Mouse (Mus musculus): ENCODE data around the gene Gm10974. TPM values are rescaled to one million over a fixed set of nuclear protein-coding genes. Genes with fewer than 3 reads are reported as not detected.
A peak's percentile ranks its signal among the peaks of the same experiment; 100 is the strongest.

Gm10974 gene
- total and polyA plus RNA-seq, 2 experiments, result not detected

DNA sequence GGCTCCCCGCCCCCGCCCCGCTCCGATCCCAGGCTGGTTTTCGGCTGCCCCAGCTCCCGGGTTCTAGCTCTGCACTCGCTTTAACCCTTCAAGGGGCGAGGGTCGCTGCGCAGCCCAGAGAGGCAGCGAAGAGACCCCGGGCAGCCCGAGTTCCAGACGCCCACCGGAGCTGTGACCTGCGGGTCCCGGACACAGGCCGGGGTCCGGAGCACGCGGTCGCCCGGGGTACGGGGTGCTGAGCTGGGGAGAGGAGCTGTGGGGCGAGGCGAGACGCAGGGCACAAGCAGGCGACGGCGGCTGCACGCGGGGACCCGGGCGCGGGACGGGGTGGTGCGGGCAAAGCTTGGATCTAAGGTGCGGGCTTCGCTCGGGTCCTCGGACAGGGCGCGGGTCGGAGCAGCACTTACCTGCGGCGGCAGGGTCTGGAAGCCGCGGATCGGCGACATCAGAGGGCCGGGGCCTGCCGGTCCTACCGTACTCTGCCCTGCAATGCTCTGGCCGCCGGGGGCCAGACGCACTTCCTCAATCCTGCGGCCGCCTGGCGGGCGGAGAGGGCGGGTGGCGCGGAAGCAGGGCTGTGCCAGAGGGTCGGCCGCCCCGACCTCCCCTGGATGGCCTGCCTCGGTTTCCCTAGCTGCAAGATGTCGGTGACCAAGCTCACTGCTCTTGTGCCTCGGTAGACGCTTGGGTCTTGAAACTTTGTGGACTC lies 22.3 kb downstream of the Gm10974 start, which contains the start of gene Lrrk1:
TSS of gene Lrrk1 (minus strand) at position 538 of the 709 bp plus-strand sequence.
- Histone ChIP-seq H3K9ac (ENCODE audit: low read depth, low read length) (peak within 1 kb of the TSS; percentile 97), H3K4me3 (ENCODE audit: insufficient read depth, low read depth, low read length) (peak within 1 kb of the TSS; percentile 89), H3K4me1 (ENCODE audit: control insufficient read depth, insufficient read depth, low read length) (peaks cover 4% of the 10 kb centered on the region), H3K36me3 (ENCODE audit: control insufficient read depth, insufficient read depth, low read length) (no peaks in the 10 kb centered on the region), H3K27me3 (ENCODE audit: control insufficient read depth, insufficient read depth, low read length) (no peaks in the 10 kb centered on the region), H3K79me2 (ENCODE audit: control insufficient read depth, insufficient read depth, low read length) (peaks cover 7% of the 10 kb centered on the region; the same call in 1 of the 2 replicates), H3K27ac (replicated peaks; ENCODE audit: insufficient read depth, low read depth, low read length) (peak within 1 kb of the TSS; percentile 72)
- DNase-seq (ENCODE audit: extremely low read depth, low read depth, low spot score), result peak; percentile 50
- TF ChIP-seq POLR2A (IDR thresholded peaks at IDR 0.05; ENCODE audit: extremely low read depth, insufficient read depth, low read length) (peak; percentile 62; the same call in 1 of the 2 replicates), CTCF (IDR thresholded peaks at IDR 0.05; ENCODE audit: low read depth, low read length) (peak; percentile 58)
- WGBS, result under 1% methylated on average over 69 of the region's 70 CpGs

DNA sequence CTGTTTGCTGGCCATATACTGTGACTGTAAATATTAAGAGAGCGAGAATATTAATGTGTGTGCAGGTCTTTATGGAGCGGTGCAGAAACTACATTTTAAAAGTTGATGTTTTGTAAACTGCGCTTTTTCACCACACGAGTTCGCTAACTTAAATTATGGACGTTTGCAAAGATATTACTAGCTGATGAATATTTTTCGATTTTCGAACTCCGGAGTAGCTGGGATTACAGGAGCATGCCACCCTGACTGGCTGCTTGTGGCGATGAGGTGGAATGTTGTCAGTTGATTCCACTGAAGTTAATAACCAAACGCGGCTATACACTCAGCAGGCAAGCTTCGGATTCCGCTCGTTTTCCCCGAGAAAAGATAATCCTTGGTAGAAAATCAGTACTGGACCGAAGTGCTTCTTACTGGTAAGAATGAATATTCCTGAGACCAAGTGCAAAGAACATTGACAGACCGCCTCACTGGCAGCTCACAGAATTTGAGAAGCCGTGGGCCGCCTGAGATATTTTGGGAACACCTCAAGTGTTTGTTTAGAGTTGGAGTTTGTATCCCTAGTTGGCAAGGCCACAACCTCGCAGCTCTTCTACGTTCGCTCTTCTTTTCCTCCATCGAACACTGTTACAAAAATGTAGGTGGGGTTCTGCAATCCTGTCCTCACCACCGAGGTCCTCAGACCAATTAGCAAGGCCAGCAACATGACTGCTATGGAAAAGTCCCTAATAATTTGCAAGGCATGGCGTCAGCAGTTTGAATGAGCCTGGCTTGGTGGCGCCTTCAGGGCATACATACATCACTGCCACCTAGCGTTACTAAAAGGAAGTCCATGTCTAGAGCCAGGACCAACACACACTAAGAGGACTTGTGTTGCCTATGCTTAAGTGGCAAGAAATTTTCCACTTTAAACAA lies 23.2 kb downstream of the Gm10974 start:
- Histone ChIP-seq H3K9ac (ENCODE audit: low read depth, low read length) (peak overlapping the region; percentile 97), H3K4me3 (ENCODE audit: insufficient read depth, low read depth, low read length) (peak overlapping the region; percentile 89), H3K27me3 (ENCODE audit: control insufficient read depth, insufficient read depth, low read length) (no peaks in the 10 kb centered on the region), H3K36me3 (ENCODE audit: control insufficient read depth, insufficient read depth, low read length) (no peaks in the 10 kb centered on the region), H3K79me2 (ENCODE audit: control insufficient read depth, insufficient read depth, low read length) (peaks cover 3% of the 10 kb centered on the region; the same call in 1 of the 2 replicates), H3K27ac (replicated peaks; ENCODE audit: insufficient read depth, low read depth, low read length) (peak overlapping the region; percentile 68), H3K4me1 (ENCODE audit: control insufficient read depth, insufficient read depth, low read length) (no peaks in the 10 kb centered on the region)
- WGBS, result 2% methylated on average over 28 of the region's 28 CpGs
- peak; percentile 78 for TF ChIP-seq CTCF (IDR thresholded peaks at IDR 0.05; ENCODE audit: low read depth, low read length)
- no peak for TF ChIP-seq POLR2A (IDR thresholded peaks at IDR 0.05; ENCODE audit: extremely low read depth, insufficient read depth, low read length)
- peak; percentile 87 for DNase-seq (ENCODE audit: extremely low read depth, low read depth, low spot score)

DNA sequence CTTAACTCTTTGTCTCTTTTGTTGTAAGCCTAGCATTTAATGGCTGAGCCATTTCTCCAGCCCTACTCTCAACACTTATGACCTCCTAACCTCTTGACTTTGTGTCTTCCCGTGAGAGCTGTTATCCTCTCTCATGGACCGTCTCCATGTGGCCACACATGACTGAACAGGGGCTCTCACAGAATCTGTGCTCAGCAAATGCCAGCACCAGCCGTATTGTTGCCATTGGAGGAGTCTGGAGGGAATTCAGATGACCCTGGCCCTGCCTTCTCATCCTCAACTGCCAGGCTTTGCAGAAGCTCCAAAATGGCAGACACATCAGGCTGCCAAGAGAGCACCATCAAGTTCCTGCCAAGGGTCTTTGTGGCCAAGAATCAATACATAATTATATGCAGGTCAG lies 31.6 kb downstream of the Gm10974 start:
- Histone ChIP-seq H3K27ac (replicated peaks; ENCODE audit: insufficient read depth, low read depth, low read length) (no peak overlapping the region), H3K4me3 (ENCODE audit: insufficient read depth, low read depth, low read length) (no peak overlapping the region), H3K27me3 (ENCODE audit: control insufficient read depth, insufficient read depth, low read length) (no peaks in the 10 kb centered on the region), H3K4me1 (ENCODE audit: control insufficient read depth, insufficient read depth, low read length) (no peaks in the 10 kb centered on the region), H3K79me2 (ENCODE audit: control insufficient read depth, insufficient read depth, low read length) (no peaks in the 10 kb centered on the region), H3K9ac (ENCODE audit: low read depth, low read length) (no peak overlapping the region), H3K36me3 (ENCODE audit: control insufficient read depth, insufficient read depth, low read length) (no peaks in the 10 kb centered on the region)
- no peak for DNase-seq (ENCODE audit: extremely low read depth, low read depth, low spot score)
- TF ChIP-seq CTCF (IDR thresholded peaks at IDR 0.05; ENCODE audit: low read depth, low read length), result no peak
- no peak for TF ChIP-seq POLR2A (IDR thresholded peaks at IDR 0.05; ENCODE audit: extremely low read depth, insufficient read depth, low read length)
- WGBS, result 85% methylated on average over 3 of the region's 3 CpGs

DNA sequence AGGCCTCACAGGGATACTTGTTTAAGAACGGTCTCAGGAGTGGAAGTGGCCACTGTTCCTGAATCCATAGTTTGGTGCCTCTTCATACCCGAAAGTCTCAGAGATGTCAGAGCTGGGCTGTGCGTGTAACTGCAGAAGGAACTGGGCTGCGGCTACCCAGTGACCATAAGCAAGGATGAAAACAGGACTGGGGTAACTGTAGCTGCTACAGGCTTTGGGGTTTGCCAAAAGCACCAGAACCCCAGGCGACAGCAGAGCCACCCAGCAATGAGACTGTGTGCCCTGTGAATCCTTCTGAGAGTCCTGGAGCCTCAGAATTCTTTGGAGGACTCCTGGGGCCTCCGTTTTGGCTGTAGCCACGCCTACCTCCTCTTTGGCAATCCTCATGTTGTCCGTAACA lies 35.9 kb downstream of the Gm10974 start:
- H3K27ac ChIP-seq (replicated peaks; ENCODE audit: insufficient read depth, low read depth, low read length), result no peak overlapping the region
- H3K4me3 ChIP-seq (ENCODE audit: insufficient read depth, low read depth, low read length), result no peak overlapping the region
- no peak for DNase-seq (ENCODE audit: extremely low read depth, low read depth, low spot score)
- WGBS, result 77% methylated on average over 8 of the region's 8 CpGs
- H3K27me3 ChIP-seq (ENCODE audit: control insufficient read depth, insufficient read depth, low read length), result no peaks in the 10 kb centered on the region
- H3K36me3 ChIP-seq (ENCODE audit: control insufficient read depth, insufficient read depth, low read length), result no peaks in the 10 kb centered on the region
- H3K9ac ChIP-seq (ENCODE audit: low read depth, low read length), result no peak overlapping the region
- no peaks in the 10 kb centered on the region for H3K4me1 ChIP-seq (ENCODE audit: control insufficient read depth, insufficient read depth, low read length)
- no peaks in the 10 kb centered on the region for H3K79me2 ChIP-seq (ENCODE audit: control insufficient read depth, insufficient read depth, low read length)
- TF ChIP-seq CTCF (IDR thresholded peaks at IDR 0.05; ENCODE audit: low read depth, low read length) (no peak), POLR2A (IDR thresholded peaks at IDR 0.05; ENCODE audit: extremely low read depth, insufficient read depth, low read length) (no peak)

DNA sequence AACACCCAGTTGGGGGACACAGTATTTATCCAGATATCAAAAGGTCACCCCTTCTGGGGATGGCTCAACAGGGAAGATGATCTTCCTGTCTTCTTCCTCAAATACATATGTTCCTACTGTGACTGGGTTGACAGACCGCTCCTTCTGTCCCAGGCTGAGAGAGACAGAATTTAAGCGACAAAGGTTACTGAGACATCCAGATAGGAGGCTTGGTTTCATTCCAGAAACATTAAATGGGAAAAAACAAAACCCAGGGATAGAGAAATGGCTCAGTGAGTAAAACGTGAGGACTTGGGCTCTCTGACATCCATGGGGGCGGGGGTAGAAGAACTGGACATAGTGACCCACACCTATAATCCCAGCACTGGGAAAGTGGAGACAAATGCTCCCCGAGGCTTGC lies 37.2 kb downstream of the Gm10974 start:
- no peaks in the 10 kb centered on the region for H3K36me3 ChIP-seq (ENCODE audit: control insufficient read depth, insufficient read depth, low read length)
- TF ChIP-seq POLR2A (IDR thresholded peaks at IDR 0.05; ENCODE audit: extremely low read depth, insufficient read depth, low read length) (no peak), CTCF (IDR thresholded peaks at IDR 0.05; ENCODE audit: low read depth, low read length) (no peak)
- no peaks in the 10 kb centered on the region for H3K79me2 ChIP-seq (ENCODE audit: control insufficient read depth, insufficient read depth, low read length)
- no peaks in the 10 kb centered on the region for H3K4me1 ChIP-seq (ENCODE audit: control insufficient read depth, insufficient read depth, low read length)
- no peak for DNase-seq (ENCODE audit: extremely low read depth, low read depth, low spot score)
- WGBS, result 74% methylated on average over 5 of the region's 5 CpGs
- H3K4me3 ChIP-seq (ENCODE audit: insufficient read depth, low read depth, low read length), result no peak overlapping the region
- no peak overlapping the region for H3K27ac ChIP-seq (replicated peaks; ENCODE audit: insufficient read depth, low read depth, low read length)
- no peak overlapping the region for H3K9ac ChIP-seq (ENCODE audit: low read depth, low read length)
- H3K27me3 ChIP-seq (ENCODE audit: control insufficient read depth, insufficient read depth, low read length), result no peaks in the 10 kb centered on the region
